Mouse (Mus musculus) hindbrain, embryonic 14.5 days (tissue): Measurements from ENCODE around the gene Tent4b. TPM values are rescaled to one million over a fixed set of nuclear protein-coding genes. Genes with fewer than 3 reads are reported as not detected.
"Not testable (repeated sequence)": the region's sequence is repeated elsewhere in the genome, so short reads cannot be mapped to it uniquely, and the experiment has no call there.

Experiments
- ATAC-seq: fragments of 200-750 bp; cut with Nextera tagmentation; 2 replicates; pipeline ENCODE4 v1.8.0; 2017; ENCODE audit warnings: moderate number of reproducible peaks, mild to moderate bottlenecking, moderate TSS enrichment, moderate library complexity; ENCODE audit not compliant: low FRiP score
- DNase-seq: peaks from one replicate; pipeline ENCODE4 v3.0.0-alpha.2; 2015; ENCODE audit warnings: low spot score
- H3K27ac ChIP-seq: fragments of 300-500 bp; sonication (generic); 2 replicates; pipeline ENCODE4 v1.5.1; 2014; ENCODE audit warnings: mild to moderate bottlenecking, moderate library complexity
- H3K27me3 ChIP-seq: fragments of 300-500 bp; sonication (generic); 2 replicates; pipeline ENCODE4 v1.6.1; 2014; ENCODE audit warnings: mild to moderate bottlenecking, low read length, mixed read lengths; ENCODE audit not compliant: control insufficient read depth, insufficient read depth
- H3K36me3 ChIP-seq: fragments of 300-500 bp; sonication (generic); replicated peaks from 2 replicates; pipeline ENCODE4 v1.6.1; 2014; ENCODE audit not compliant: control insufficient read depth, insufficient read depth
- H3K4me1 ChIP-seq: fragments of 300-500 bp; sonication (generic); replicated peaks from 2 replicates; pipeline ENCODE4 v1.6.1; 2014; ENCODE audit warnings: antibody characterized with exemption, low read length, mixed read lengths; ENCODE audit not compliant: control insufficient read depth, insufficient read depth
- H3K4me2 ChIP-seq: fragments of 300-500 bp; sonication (generic); replicated peaks from 2 replicates; pipeline ENCODE4 v1.6.1; 2014; ENCODE audit warnings: mild to moderate bottlenecking, moderate library complexity
- H3K4me3 ChIP-seq: fragments of 300-500 bp; sonication (generic); replicated peaks from 2 replicates; pipeline ENCODE4 v1.5.1; 2014; ENCODE audit warnings: mild to moderate bottlenecking, low read length
- H3K9ac ChIP-seq: fragments of 300-500 bp; sonication (generic); 2 replicates; pipeline ENCODE4 v1.6.1; 2014
- H3K9me3 ChIP-seq: fragments of 300-500 bp; sonication (generic); 2 replicates; pipeline ENCODE4 v1.6.1; 2016; ENCODE audit warnings: low read length; ENCODE audit not compliant: control insufficient read depth
- WGBS: fragments of 180-500 bp; shearing (Covaris S2); extraction: QIAGEN DNeasy Blood & Tissue Kit; methylation state at CpG from one replicate; pipeline ENCODE4 v1.1.7; 2014; 5-methylcytosine and 5-hydroxymethylcytosine counted together
- polyA plus RNA-seq: library from polyadenylated mRNA; unstranded; fragments of >200 nt; fragmentation: Nextera tagmentation; extraction: Ambion mirVana; gene quantifications from 2 replicates; pipeline ENCODE4 v1.2.1, GENCODE M21; 2014

The Tent4b gene
- polyA plus RNA-seq, 1 experiment from 2014 or later = 17.1 TPM

- WGBS = 63% methylated on average over 3 of the region's 3 CpGs
- H3K4me3 ChIP-seq = no peak overlapping the region
- no peaks in the 10 kb centered on the region for H3K36me3 ChIP-seq
- no peaks in the 10 kb centered on the region for H3K9me3 ChIP-seq
- ATAC-seq = no peak
- no peak overlapping the region for H3K4me2 ChIP-seq
- H3K4me1 ChIP-seq = peaks cover 25% of the 10 kb centered on the region
- H3K27me3 ChIP-seq = no peaks in the 10 kb centered on the region
- H3K9ac ChIP-seq = no peak overlapping the region
- H3K27ac ChIP-seq = no peak overlapping the region
- DNase-seq = no peak
Observed at GRCm38 (mm10) chr8:88197328-88197727, 1.7 kb upstream of the Tent4b start.

- peak overlapping the region; percentile 64 for H3K4me2 ChIP-seq
- peak overlapping the region; percentile 97 for H3K4me3 ChIP-seq
- peak overlapping the region; percentile 85 for H3K9ac ChIP-seq
- H3K36me3 ChIP-seq = no peaks in the 10 kb centered on the region
- 1% methylated on average over 10 of the region's 10 CpGs for WGBS
- no peaks in the 10 kb centered on the region for H3K9me3 ChIP-seq
- H3K4me1 ChIP-seq = peaks cover 25% of the 10 kb centered on the region
- no peaks in the 10 kb centered on the region for H3K27me3 ChIP-seq
- peak; percentile 53 for DNase-seq
- peak overlapping the region; percentile 97 for H3K27ac ChIP-seq
- ATAC-seq = no peak
Observed at GRCm38 (mm10) chr8:88198551-88198944, 465 bp upstream of the Tent4b start.

GRCm38 (mm10) chr8:88199700-88200601 lies 938 bp downstream of the Tent4b start:
- Histone ChIP-seq H3K9ac (peak overlapping the region; percentile 85), H3K4me1 (peaks cover 25% of the 10 kb centered on the region), H3K4me3 (peak overlapping the region; percentile 97), H3K36me3 (no peaks in the 10 kb centered on the region), H3K9me3 (no peaks in the 10 kb centered on the region), H3K27ac (peak overlapping the region; percentile 97), H3K27me3 (no peaks in the 10 kb centered on the region), H3K4me2 (peak overlapping the region; percentile 92)
- peak; percentile 64 for ATAC-seq
- peak; percentile 33 for DNase-seq
- 0% methylated on average over 80 of the region's 117 CpGs for WGBS

- DNase-seq = no peak
- peaks cover 26% of the 10 kb centered on the region for H3K4me1 ChIP-seq
Observed at GRCm38 (mm10) chr8:88200724-88201495, 1.9 kb downstream of the Tent4b start.

GRCm38 (mm10) chr8:88201641-88202040 lies 2.6 kb downstream of the Tent4b start:
- H3K36me3 ChIP-seq = no peaks in the 10 kb centered on the region
- H3K9ac ChIP-seq = peak overlapping the region; percentile 85; the same call in 1 of the 2 replicates
- H3K9me3 ChIP-seq = no peaks in the 10 kb centered on the region
- whole genome bisulfite sequencing = 60% methylated on average over 3 of the region's 3 CpGs
- H3K27me3 ChIP-seq = no peaks in the 10 kb centered on the region
- peak overlapping the region; percentile 97; the same call in 1 of the 2 replicates for H3K4me3 ChIP-seq
- no peak overlapping the region for H3K27ac ChIP-seq
- DNase-seq (no peak), ATAC-seq (no peak)
- H3K4me1 ChIP-seq = peaks cover 29% of the 10 kb centered on the region
- peak overlapping the region; percentile 92 for H3K4me2 ChIP-seq

More at GRCm38 (mm10) chr8:88200724-88201495, 1.9 kb downstream of the Tent4b start:
- no peak for ATAC-seq
- Histone ChIP-seq H3K36me3 (no peaks in the 10 kb centered on the region), H3K9ac (peak overlapping the region; percentile 85), H3K9me3 (no peaks in the 10 kb centered on the region), H3K4me2 (peak overlapping the region; percentile 92), H3K27ac (no peak overlapping the region), H3K27me3 (no peaks in the 10 kb centered on the region), H3K4me3 (peak overlapping the region; percentile 97)
- whole genome bisulfite sequencing = 23% methylated on average over 10 of the region's 10 CpGs

GRCm38 (mm10) chr8:88206016-88206415 lies 7.0 kb downstream of the Tent4b start:
- 47% methylated on average over 9 of the region's 9 CpGs for WGBS
- no peak for DNase-seq

GRCm38 (mm10) chr8:88207121-88207821 lies 8.3 kb downstream of the Tent4b start:
- H3K9ac ChIP-seq = no peak overlapping the region
- H3K27me3 ChIP-seq = no peaks in the 10 kb centered on the region
- no peak overlapping the region for H3K27ac ChIP-seq
- no peak overlapping the region for H3K4me2 ChIP-seq
- 91% methylated on average over 7 of the region's 7 CpGs for WGBS
- no peak for DNase-seq
- no peak for ATAC-seq
- H3K4me3 ChIP-seq = no peak overlapping the region
- H3K36me3 ChIP-seq = peaks cover 5% of the 10 kb centered on the region; the same call in 1 of the 2 replicates
- peaks cover 7% of the 10 kb centered on the region; the same call in 1 of the 2 replicates for H3K4me1 ChIP-seq
- no peaks in the 10 kb centered on the region for H3K9me3 ChIP-seq

More at GRCm38 (mm10) chr8:88206016-88206415, 7.0 kb downstream of the Tent4b start:
- Histone ChIP-seq H3K9me3 (no peaks in the 10 kb centered on the region), H3K4me1 (peaks cover 19% of the 10 kb centered on the region), H3K4me3 (no peak overlapping the region), H3K9ac (no peak overlapping the region), H3K27me3 (no peaks in the 10 kb centered on the region), H3K4me2 (no peak overlapping the region), H3K27ac (no peak overlapping the region), H3K36me3 (peaks cover 5% of the 10 kb centered on the region; the same call in 1 of the 2 replicates)
- ATAC-seq = no peak

- H3K27me3 ChIP-seq, H3K4me1 ChIP-seq, H3K4me2 ChIP-seq, ATAC-seq, H3K9me3 ChIP-seq, DNase-seq, H3K27ac ChIP-seq, H3K36me3 ChIP-seq, H3K9ac ChIP-seq, H3K4me3 ChIP-seq: not testable (repeated sequence)
- WGBS = 91% methylated on average over 5 of the region's 6 CpGs
Observed at GRCm38 (mm10) chr8:88209930-88210827, 11.2 kb downstream of the Tent4b start.
